Mouse (Mus musculus) midbrain, embryonic 10.5 days (tissue): ENCODE data around the gene Cycs. TPM values are rescaled to one million over a fixed set of nuclear protein-coding genes. Genes with fewer than 3 reads are reported as not detected.

Experiments
- DNase-seq: peaks from one replicate; pipeline ENCODE4 v3.0.0-alpha.2; 2017; ENCODE audit warnings: low spot score
- H3K27ac ChIP-seq: fragments of 300-500 bp; sonication (generic); replicated peaks from 2 replicates; pipeline ENCODE4 v1.5.1; 2016; ENCODE audit warnings: mild to moderate bottlenecking
- H3K27me3 ChIP-seq: fragments of 300-500 bp; sonication (generic); 2 replicates; pipeline ENCODE4 v1.6.1; 2016; ENCODE audit warnings: low read depth, mild to moderate bottlenecking; ENCODE audit not compliant: poor library complexity, severe bottlenecking
- H3K36me3 ChIP-seq: fragments of 300-500 bp; sonication (generic); 2 replicates; pipeline ENCODE4 v1.6.1; 2016; ENCODE audit warnings: mild to moderate bottlenecking, moderate library complexity
- H3K4me1 ChIP-seq: fragments of 300-500 bp; sonication (generic); 2 replicates; pipeline ENCODE4 v1.6.1; 2016
- H3K4me3 ChIP-seq: fragments of 300-500 bp; sonication (generic); 2 replicates; pipeline ENCODE4 v1.5.1; 2016; ENCODE audit warnings: mild to moderate bottlenecking, moderate library complexity
- H3K9me3 ChIP-seq: fragments of 300-500 bp; sonication (generic); replicated peaks from 2 replicates; pipeline ENCODE4 v1.6.1; 2016; ENCODE audit warnings: mild to moderate bottlenecking
- WGBS: fragments of 180-500 bp; shearing (Covaris S2); methylation state at CpG from one replicate; pipeline ENCODE4 v1.1.7; 2016; 5-methylcytosine and 5-hydroxymethylcytosine counted together
- polyA plus RNA-seq: library from polyadenylated mRNA; unstranded; fragments of >200 nt; fragmentation: Nextera tagmentation; extraction: Ambion mirVana; gene quantifications from 2 replicates; pipeline ENCODE4 v1.2.1, GENCODE M21; 2016

Cycs gene
- polyA plus RNA-seq, 1 experiment from 2014 or later: 83.3 TPM

- Histone ChIP-seq H3K4me1 (no peaks in the 10 kb centered on the region; the same call in 1 of the 2 replicates), H3K36me3 (no peaks in the 10 kb centered on the region), H3K4me3 (no peak overlapping the region), H3K27ac (no peak overlapping the region), H3K27me3 (no peaks in the 10 kb centered on the region), H3K9me3 (no peaks in the 10 kb centered on the region)
- peak; percentile 80 for DNase-seq
- WGBS: 10% methylated on average over 7 of the region's 7 CpGs
These were observed 29.9 kb downstream of the Cycs start for GRCm38 (mm10) chr6:50536461-50536892.

- Histone ChIP-seq H3K27ac (no peak overlapping the region), H3K9me3 (no peaks in the 10 kb centered on the region), H3K27me3 (no peaks in the 10 kb centered on the region), H3K4me3 (no peak overlapping the region), H3K36me3 (no peaks in the 10 kb centered on the region), H3K4me1 (no peaks in the 10 kb centered on the region; the same call in 1 of the 2 replicates)
- WGBS: 86% methylated on average over 3 of the region's 3 CpGs
- DNase-seq: no peak
These were observed 31.0 kb downstream of the Cycs start for GRCm38 (mm10) chr6:50535346-50535745.

GRCm38 (mm10) chr6:50531920-50532319, 34.4 kb downstream of the Cycs start:
- no peaks in the 10 kb centered on the region; the same call in 1 of the 2 replicates for H3K4me1 ChIP-seq
- 83% methylated on average over 8 of the region's 8 CpGs for WGBS
- DNase-seq: no peak
- no peak overlapping the region for H3K4me3 ChIP-seq
- no peaks in the 10 kb centered on the region for H3K9me3 ChIP-seq
- H3K36me3 ChIP-seq: no peaks in the 10 kb centered on the region
- H3K27ac ChIP-seq: no peak overlapping the region
- H3K27me3 ChIP-seq: no peaks in the 10 kb centered on the region

GRCm38 (mm10) chr6:50531003-50531402, 35.3 kb downstream of the Cycs start:
- Histone ChIP-seq H3K4me3 (no peak overlapping the region), H3K36me3 (no peaks in the 10 kb centered on the region), H3K27ac (no peak overlapping the region), H3K4me1 (no peaks in the 10 kb centered on the region), H3K27me3 (no peaks in the 10 kb centered on the region), H3K9me3 (no peaks in the 10 kb centered on the region)
- no peak for DNase-seq
- WGBS: 87% methylated on average over 3 of the region's 3 CpGs

- 92% methylated on average over 11 of the region's 11 CpGs for WGBS
- H3K4me3 ChIP-seq: no peak overlapping the region
- H3K27ac ChIP-seq: no peak overlapping the region
- H3K27me3 ChIP-seq: no peaks in the 10 kb centered on the region
- H3K36me3 ChIP-seq: no peaks in the 10 kb centered on the region
- H3K4me1 ChIP-seq: no peaks in the 10 kb centered on the region
- H3K9me3 ChIP-seq: no peaks in the 10 kb centered on the region
- no peak for DNase-seq
These were observed 37.1 kb downstream of the Cycs start for GRCm38 (mm10) chr6:50529194-50529593.

- DNase-seq: no peak
- no peaks in the 10 kb centered on the region for H3K9me3 ChIP-seq
- no peak overlapping the region for H3K4me3 ChIP-seq
- H3K27me3 ChIP-seq: no peaks in the 10 kb centered on the region
- H3K4me1 ChIP-seq: no peaks in the 10 kb centered on the region
- 72% methylated on average over 9 of the region's 9 CpGs for WGBS
- H3K27ac ChIP-seq: no peak overlapping the region
- H3K36me3 ChIP-seq: no peaks in the 10 kb centered on the region
These were observed 38.9 kb downstream of the Cycs start for GRCm38 (mm10) chr6:50527416-50527815.

GRCm38 (mm10) chr6:50526597-50527024, 39.7 kb downstream of the Cycs start:
- no peaks in the 10 kb centered on the region for H3K4me1 ChIP-seq
- no peaks in the 10 kb centered on the region for H3K27me3 ChIP-seq
- H3K36me3 ChIP-seq: no peaks in the 10 kb centered on the region
- H3K4me3 ChIP-seq: no peak overlapping the region
- no peaks in the 10 kb centered on the region for H3K9me3 ChIP-seq
- no peak overlapping the region for H3K27ac ChIP-seq
- peak; percentile 47 for DNase-seq
- WGBS: 36% methylated on average over 7 of the region's 7 CpGs

GRCm38 (mm10) chr6:50525846-50526245, 40.5 kb downstream of the Cycs start:
- Histone ChIP-seq H3K4me1 (no peaks in the 10 kb centered on the region), H3K4me3 (no peak overlapping the region), H3K36me3 (no peaks in the 10 kb centered on the region), H3K27ac (no peak overlapping the region), H3K9me3 (no peaks in the 10 kb centered on the region), H3K27me3 (no peaks in the 10 kb centered on the region)
- WGBS: 85% methylated on average over 8 of the region's 8 CpGs
- DNase-seq: no peak

GRCm38 (mm10) chr6:50524261-50524896, 42.0 kb downstream of the Cycs start:
- WGBS: 92% methylated on average over 10 of the region's 10 CpGs
- no peaks in the 10 kb centered on the region for H3K4me1 ChIP-seq
- no peak overlapping the region for H3K4me3 ChIP-seq
- no peaks in the 10 kb centered on the region for H3K9me3 ChIP-seq
- no peaks in the 10 kb centered on the region for H3K36me3 ChIP-seq
- no peaks in the 10 kb centered on the region for H3K27me3 ChIP-seq
- H3K27ac ChIP-seq: no peak overlapping the region
- DNase-seq: no peak

GRCm38 (mm10) chr6:50522772-50523171, 43.6 kb downstream of the Cycs start:
- WGBS: 95% methylated on average over 7 of the region's 7 CpGs

GRCm38 (mm10) chr6:50521532-50522135, 44.7 kb downstream of the Cycs start:
- H3K4me1 ChIP-seq: no peaks in the 10 kb centered on the region
- WGBS: 86% methylated on average over 7 of the region's 7 CpGs
- H3K27ac ChIP-seq: no peak overlapping the region
- H3K36me3 ChIP-seq: no peaks in the 10 kb centered on the region
- DNase-seq: no peak
- no peaks in the 10 kb centered on the region for H3K27me3 ChIP-seq
- H3K9me3 ChIP-seq: no peaks in the 10 kb centered on the region
- H3K4me3 ChIP-seq: no peak overlapping the region

More at GRCm38 (mm10) chr6:50522772-50523171, 43.6 kb downstream of the Cycs start:
- Histone ChIP-seq H3K36me3 (no peaks in the 10 kb centered on the region), H3K27ac (no peak overlapping the region), H3K27me3 (no peaks in the 10 kb centered on the region), H3K9me3 (no peaks in the 10 kb centered on the region), H3K4me1 (no peaks in the 10 kb centered on the region), H3K4me3 (no peak overlapping the region)
- no peak for DNase-seq

- DNase-seq: no peak
- no peaks in the 10 kb centered on the region for H3K36me3 ChIP-seq
- no peak overlapping the region for H3K4me3 ChIP-seq
- no peaks in the 10 kb centered on the region for H3K9me3 ChIP-seq
- no peaks in the 10 kb centered on the region for H3K4me1 ChIP-seq
- 89% methylated on average over 5 of the region's 5 CpGs for WGBS
- no peaks in the 10 kb centered on the region for H3K27me3 ChIP-seq
- no peak overlapping the region for H3K27ac ChIP-seq
These were observed 46.2 kb downstream of the Cycs start for GRCm38 (mm10) chr6:50520139-50520538.

GRCm38 (mm10) chr6:50518371-50518770, 48.0 kb downstream of the Cycs start:
- Histone ChIP-seq H3K4me3 (no peak overlapping the region), H3K27ac (no peak overlapping the region), H3K36me3 (no peaks in the 10 kb centered on the region), H3K4me1 (no peaks in the 10 kb centered on the region), H3K9me3 (no peaks in the 10 kb centered on the region), H3K27me3 (no peaks in the 10 kb centered on the region)
- WGBS: 92% methylated on average over 5 of the region's 5 CpGs
- DNase-seq: no peak
